Mouse (Mus musculus) ES-E14 (cell line): ENCODE measurements around the gene Gm45261. TPM values are rescaled to one million over a fixed set of nuclear protein-coding genes. Genes with fewer than 3 reads are reported as not detected.

Experiments
- DNase-seq: peaks from one replicate; pipeline ENCODE4 v3.0.0-alpha.2; 2013; ENCODE audit warnings: low read depth, low spot score
- H3K27ac ChIP-seq: 2 replicates; pipeline ENCODE4 v1.5.1; 2012; ENCODE audit warnings: low read depth, mild to moderate bottlenecking, low read length, moderate library complexity, mixed read lengths; ENCODE audit not compliant: poor library complexity, insufficient read depth, severe bottlenecking
- H3K36me3 ChIP-seq: 2 replicates; pipeline ENCODE4 v1.6.1; 2012; ENCODE audit warnings: mild to moderate bottlenecking, low read length, moderate library complexity, mixed read lengths; ENCODE audit not compliant: control insufficient read depth, poor library complexity, insufficient read depth, severe bottlenecking
- H3K4me1 ChIP-seq, 2 experiments: fragments of 150-350 bp in 1 of 2; sonication (generic) in 1 of 2; 2 replicates each; pipeline ENCODE4 v1.6.1; 2012; ENCODE audit warnings: low read length in 2 of 2, mild to moderate bottlenecking in 1 of 2, mixed read lengths in 1 of 2; ENCODE audit not compliant: control insufficient read depth in 2 of 2, insufficient read depth in 2 of 2, poor library complexity in 1 of 2
- H3K4me3 ChIP-seq, 2 experiments: fragments of 150-350 bp in 1 of 2; sonication (generic) in 1 of 2; 2 replicates each; pipeline ENCODE4 v1.5.1; 2012; ENCODE audit warnings: low read length in 2 of 2, low read depth in 1 of 2, mild to moderate bottlenecking in 1 of 2, mixed read lengths in 1 of 2; ENCODE audit not compliant: insufficient read depth in 1 of 2, poor library complexity in 1 of 2, severe bottlenecking in 1 of 2
- H3K9ac ChIP-seq: 2 replicates; pipeline ENCODE4 v1.6.1; 2012; ENCODE audit warnings: low read depth, mild to moderate bottlenecking, low read length, mixed read lengths; ENCODE audit not compliant: poor library complexity, insufficient read depth, severe bottlenecking
- H3K9me3 ChIP-seq: fragments of 150-350 bp; sonication (generic); 2 replicates; pipeline ENCODE4 v1.6.1; 2012; ENCODE audit warnings: low read depth, mild to moderate bottlenecking, low read length; ENCODE audit not compliant: control insufficient read depth, insufficient read depth
- CHD2 ChIP-seq: IDR thresholded peaks from 2 replicates; pipeline ENCODE4 v1.6.1; 2014; ENCODE audit warnings: mild to moderate bottlenecking, low read depth, low read length, inconsistent platforms
- HCFC1 ChIP-seq: IDR thresholded peaks from 2 replicates; pipeline ENCODE4 v1.6.1; 2012; ENCODE audit warnings: low read length, inconsistent platforms, borderline replicate concordance; ENCODE audit not compliant: insufficient read depth
- MAFK ChIP-seq: IDR thresholded peaks from 2 replicates; pipeline ENCODE4 v1.6.1; 2014; ENCODE audit warnings: mild to moderate bottlenecking, low read depth, low read length, inconsistent platforms; ENCODE audit not compliant: insufficient read depth
- ZC3H11A ChIP-seq: IDR thresholded peaks from 2 replicates; pipeline ENCODE4 v1.6.1; 2012; ENCODE audit warnings: low read depth, mild to moderate bottlenecking, inconsistent platforms, low read length, borderline replicate concordance
- ZNF384 ChIP-seq: IDR thresholded peaks from 2 replicates; pipeline ENCODE4 v1.6.1; 2012; ENCODE audit warnings: low read depth, low read length, inconsistent platforms
- in situ Hi-C, 2 experiments: fragments of 600-800 bp; cut with MboI; formaldehyde crosslinking; loops; one replicate each; pipeline ENCODE4 v1.15.1; 2025; ENCODE audit warnings: low sequenced_read_pairs in 2 of 2, inconsistent platforms in 1 of 2; ENCODE audit not compliant: unreplicated experiment in 2 of 2
- total RNA-seq: library from RNA; depleted of rRNA; stranded (reverse); fragments of 300-350 nt; gene quantifications from 2 replicates; pipeline ENCODE4 v1.2.3, GENCODE M21; 2012

The Gm45261 gene
- total RNA-seq, 1 experiment = not detected

- in situ Hi-C loops = no loop called here
- H3K4me1 ChIP-seq = no peaks in the 10 kb centered on the region
- H3K9ac ChIP-seq = no peak overlapping the region
- no peaks in the 10 kb centered on the region for H3K9me3 ChIP-seq
- no peak for DNase-seq
- H3K36me3 ChIP-seq = no peaks in the 10 kb centered on the region
- TF ChIP-seq HCFC1 (no peak), ZNF384 (no peak), MAFK (no peak), CHD2 (no peak), ZC3H11A (no peak)
- no peak overlapping the region for H3K4me3 ChIP-seq
- no peak overlapping the region for H3K27ac ChIP-seq
Observed at GRCm38 (mm10) chr1:80459477-80459876, 1.8 kb downstream of the Gm45261 start.

GRCm38 (mm10) chr1:80453971-80454370 lies 7.3 kb downstream of the Gm45261 start:
- no peaks in the 10 kb centered on the region for H3K36me3 ChIP-seq
- in situ Hi-C loops = no loop called here
- no peak overlapping the region for H3K27ac ChIP-seq
- no peaks in the 10 kb centered on the region for H3K9me3 ChIP-seq
- H3K4me1 ChIP-seq = no peaks in the 10 kb centered on the region
- no peak overlapping the region for H3K9ac ChIP-seq
- no peak for DNase-seq
- H3K4me3 ChIP-seq = no peak overlapping the region
- TF ChIP-seq CHD2 = no peak
- TF ChIP-seq HCFC1 = no peak
- no peak for TF ChIP-seq ZNF384
- no peak for TF ChIP-seq MAFK
- no peak for TF ChIP-seq ZC3H11A

- Histone ChIP-seq H3K9ac (no peak overlapping the region), H3K36me3 (no peaks in the 10 kb centered on the region), H3K9me3 (no peaks in the 10 kb centered on the region), H3K27ac (no peak overlapping the region), H3K4me3 (no peak overlapping the region), H3K4me1 (no peaks in the 10 kb centered on the region)
- in situ Hi-C loops = no loop called here
- DNase-seq = no peak
- TF ChIP-seq ZNF384 (no peak), CHD2 (no peak), MAFK (no peak), ZC3H11A (no peak), HCFC1 (no peak)
Observed at GRCm38 (mm10) chr1:80451914-80452549, 9.2 kb downstream of the Gm45261 start.

- no peak overlapping the region for H3K4me3 ChIP-seq
- in situ Hi-C loops = no loop called here
- DNase-seq = no peak
- no peak for TF ChIP-seq MAFK
- TF ChIP-seq HCFC1 = no peak
- no peak for TF ChIP-seq ZC3H11A
- TF ChIP-seq CHD2 = no peak
- TF ChIP-seq ZNF384 = no peak
- H3K4me1 ChIP-seq = no peaks in the 10 kb centered on the region
- no peaks in the 10 kb centered on the region for H3K9me3 ChIP-seq
- H3K27ac ChIP-seq = no peak overlapping the region
- H3K9ac ChIP-seq = no peak overlapping the region
- H3K36me3 ChIP-seq = no peaks in the 10 kb centered on the region
Observed at GRCm38 (mm10) chr1:80447554-80447953, 13.7 kb downstream of the Gm45261 start.

GRCm38 (mm10) chr1:80440911-80441310 lies 20.3 kb downstream of the Gm45261 start:
- no peak for TF ChIP-seq ZC3H11A
- TF ChIP-seq ZNF384 = no peak
- DNase-seq = no peak
- Histone ChIP-seq H3K4me3 (no peak overlapping the region), H3K9me3 (no peaks in the 10 kb centered on the region), H3K27ac (no peak overlapping the region), H3K4me1 (no peaks in the 10 kb centered on the region), H3K9ac (no peak overlapping the region), H3K36me3 (no peaks in the 10 kb centered on the region)
- in situ Hi-C loops = no loop called here
